Mouse (Mus musculus) megakaryocyte, embryonic 14.5 days (primary cell): ENCODE results near the gene Banf2.

ENCODE experiments used
- FLI1 ChIP-seq: IDR thresholded peaks from 2 replicates; pipeline ENCODE4 v1.6.1; 2012; ENCODE audit warnings: low read length, inconsistent platforms, mixed read lengths
- GATA1 ChIP-seq: IDR thresholded peaks from 3 replicates; pipeline ENCODE4 v1.6.1; 2012; ENCODE audit warnings: mixed read lengths, low read length, inconsistent platforms, borderline replicate concordance

GRCm38 (mm10) chr2:144032664-144033063, at the start of gene Banf2:
- no peak for TF ChIP-seq GATA1
- no peak for TF ChIP-seq FLI1
